Mouse (Mus musculus): ENCODE measurements around the gene Olfr692. TPM values are rescaled to one million over a fixed set of nuclear protein-coding genes. Genes with fewer than 3 reads are reported as not detected.
"Not testable (repeated sequence)": the region's sequence is repeated elsewhere in the genome, so short reads cannot be mapped to it uniquely, and the experiment has no call there.

Olfr692 gene
- total RNA-seq (2017) = not detected in 2 replicates

GRCm38 (mm10) chr7:105367930-105368329 is at the start of gene Olfr692:
Gene Olfr692, plus strand, starts transcription at chr7:105368230.
- ATAC-seq (ENCODE audit: extremely low read depth, insufficient number of reproducible peaks, low FRiP score, poor library complexity, severe bottlenecking) = no peak

DNA sequence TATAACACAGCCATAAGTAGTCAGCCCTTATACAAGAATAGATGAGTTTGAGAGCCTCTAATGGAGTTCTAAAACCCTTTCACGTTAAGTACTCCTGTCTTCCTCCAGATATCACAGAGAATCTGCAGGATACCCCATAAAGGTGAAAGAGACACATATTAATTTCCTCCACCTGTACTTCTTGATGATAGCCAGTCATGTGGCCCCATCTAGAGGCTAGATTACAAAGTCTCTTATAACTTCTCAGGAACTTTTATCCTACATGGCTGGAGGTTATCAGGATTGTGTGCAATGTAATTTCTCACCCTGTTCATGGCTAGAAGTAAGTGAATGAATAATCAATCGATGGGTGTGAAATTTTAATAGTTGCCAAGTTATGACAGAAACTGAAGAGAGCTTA is 42.7 kb upstream of the Olfr692 start:
- no peak for ATAC-seq (ENCODE audit: extremely low read depth, insufficient number of reproducible peaks, low FRiP score, poor library complexity, severe bottlenecking)

DNA sequence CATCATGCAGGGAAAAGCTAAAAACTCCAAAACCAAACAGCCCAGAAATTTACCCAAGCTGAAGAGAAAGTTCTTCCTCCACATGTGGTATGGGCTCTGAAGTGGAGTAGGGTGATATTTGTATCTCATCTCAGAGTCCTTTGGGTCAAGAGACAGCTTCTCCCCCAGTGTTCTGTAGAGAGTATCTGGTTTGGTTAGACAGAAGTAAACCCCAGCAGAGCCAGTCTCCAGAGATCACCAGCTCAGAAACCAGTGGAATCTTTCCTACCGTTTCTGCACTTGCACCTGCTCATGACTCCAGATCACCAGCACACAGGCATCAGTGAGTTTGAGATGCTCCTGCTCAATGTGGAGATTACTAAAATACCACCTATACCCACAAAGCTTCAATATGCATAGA is 34.0 kb upstream of the Olfr692 start, which contains the start of gene Olfr690:
TSS of gene Olfr690 (minus strand) at position 101 of the 400 bp plus-strand sequence.
- no peak for ATAC-seq (ENCODE audit: extremely low read depth, insufficient number of reproducible peaks, low FRiP score, poor library complexity, severe bottlenecking)

DNA sequence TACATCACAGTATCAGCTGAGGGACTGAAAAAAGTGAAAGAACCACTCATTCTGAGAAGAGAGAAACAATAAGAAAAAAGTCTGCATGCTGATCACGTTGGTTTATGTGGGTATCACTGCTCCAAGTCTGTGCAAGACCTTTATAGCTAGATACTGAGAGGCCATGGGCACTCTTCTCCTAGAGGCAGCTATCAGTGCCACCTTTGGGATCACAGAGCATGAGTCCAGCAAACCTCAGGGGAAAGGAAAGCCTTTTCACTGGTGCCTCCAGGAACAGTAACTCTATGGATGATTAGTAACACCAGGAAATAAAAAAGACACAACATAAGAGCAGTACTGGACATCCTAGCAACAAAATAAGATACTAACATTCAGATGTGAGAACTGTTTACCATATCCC is 25.9 kb upstream of the Olfr692 start, which contains the start of gene Olfr691:
TSS of gene Olfr691 (minus strand) at position 101 of the 400 bp plus-strand sequence.
- no peak for ATAC-seq (ENCODE audit: extremely low read depth, insufficient number of reproducible peaks, low FRiP score, poor library complexity, severe bottlenecking)

DNA sequence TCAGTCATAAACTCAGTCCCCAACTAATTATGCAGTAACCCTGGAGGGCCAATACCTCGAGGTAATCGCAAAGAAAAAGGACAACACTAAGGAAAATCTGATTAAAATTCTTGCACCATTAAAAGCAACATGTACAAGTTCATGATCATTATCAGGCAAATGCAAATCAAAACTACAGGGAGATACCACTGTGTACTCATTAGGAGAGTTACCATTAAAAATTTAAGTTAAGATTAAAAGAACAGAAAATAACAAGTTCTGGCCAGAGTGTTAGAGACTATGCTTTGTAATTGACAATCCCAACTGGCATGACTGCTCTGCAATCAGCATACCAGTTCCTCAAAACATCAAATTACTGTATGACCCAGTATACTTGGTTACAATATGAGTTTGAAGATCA is 25.3 kb upstream of the Olfr692 start:
- no peak for ATAC-seq (ENCODE audit: extremely low read depth, insufficient number of reproducible peaks, low FRiP score, poor library complexity, severe bottlenecking)

DNA sequence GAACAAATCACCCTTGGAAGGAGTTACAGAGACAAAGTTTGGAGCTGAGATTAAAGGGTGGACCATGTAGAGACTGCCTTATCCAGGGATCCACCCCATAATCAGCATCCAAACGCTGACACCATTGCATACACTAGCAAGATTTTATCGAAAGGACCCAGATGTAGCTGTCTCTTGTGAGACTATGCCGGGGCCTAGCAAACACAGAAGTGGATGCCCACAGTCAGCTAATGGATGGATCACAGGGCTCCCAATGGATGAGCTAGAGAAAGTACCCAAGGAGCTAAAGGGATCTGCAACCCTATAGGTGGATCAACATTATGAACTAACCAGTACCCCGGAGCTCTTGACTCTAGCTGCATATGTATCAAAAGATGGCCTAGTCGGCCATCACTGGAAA is 12.0 kb upstream of the Olfr692 start:
- ATAC-seq (ENCODE audit: extremely low read depth, insufficient number of reproducible peaks, low FRiP score, poor library complexity, severe bottlenecking) = not testable (repeated sequence)

DNA sequence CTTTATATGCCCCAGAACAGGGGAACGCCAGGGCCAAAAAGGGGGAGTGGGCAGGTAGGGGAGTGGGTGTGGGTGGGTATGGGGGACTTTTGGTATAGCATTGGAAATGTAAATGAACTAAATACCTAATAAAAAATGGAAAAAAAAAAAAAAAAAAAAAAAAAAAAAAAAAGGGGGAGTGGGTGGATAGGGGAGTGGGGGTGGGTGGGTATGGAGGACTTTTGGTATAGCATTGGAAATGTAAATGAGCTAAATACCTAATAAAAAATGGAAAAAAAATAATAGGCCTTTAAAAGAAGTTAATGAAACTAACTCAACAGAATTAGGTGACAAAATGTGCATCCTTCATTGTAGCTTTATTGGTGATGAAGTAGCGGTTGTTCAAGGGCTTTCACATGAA is 11.5 kb upstream of the Olfr692 start:
- ATAC-seq (ENCODE audit: extremely low read depth, insufficient number of reproducible peaks, low FRiP score, poor library complexity, severe bottlenecking) = not testable (repeated sequence)

GRCm38 (mm10) chr7:105361713-105362112 is 6.3 kb upstream of the Olfr692 start:
- no peak for ATAC-seq (ENCODE audit: extremely low read depth, insufficient number of reproducible peaks, low FRiP score, poor library complexity, severe bottlenecking)

DNA sequence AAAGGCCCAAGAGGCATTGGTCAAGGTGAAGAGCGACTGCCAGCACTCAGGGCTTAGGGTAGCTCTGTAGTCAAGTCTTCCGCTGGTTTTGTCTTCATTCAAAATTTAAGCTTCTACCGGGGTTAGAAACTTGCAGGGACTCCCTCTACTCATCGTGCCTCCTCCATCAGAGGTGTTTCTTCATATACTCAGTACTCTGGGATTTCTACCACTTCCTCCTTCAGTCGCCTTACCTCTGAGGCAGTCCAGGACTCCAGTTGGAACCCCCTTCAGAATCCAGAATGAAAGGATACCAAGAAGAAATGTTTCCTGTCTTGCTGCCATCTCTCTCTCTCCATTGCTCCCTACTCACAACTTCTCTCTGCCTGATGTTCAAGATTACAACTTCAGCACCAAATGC is 762 bp upstream of the Olfr692 start:
- no peak for ATAC-seq (ENCODE audit: extremely low read depth, insufficient number of reproducible peaks, low FRiP score, poor library complexity, severe bottlenecking)

GRCm38 (mm10) chr7:105368521-105368920 is 491 bp downstream of the Olfr692 start:
- ATAC-seq (ENCODE audit: extremely low read depth, insufficient number of reproducible peaks, low FRiP score, poor library complexity, severe bottlenecking) = no peak

GRCm38 (mm10) chr7:105372912-105373311 is 4.9 kb downstream of the Olfr692 start:
- peak; percentile 77 for ATAC-seq (ENCODE audit: extremely low read depth, insufficient number of reproducible peaks, low FRiP score, poor library complexity, severe bottlenecking)

DNA sequence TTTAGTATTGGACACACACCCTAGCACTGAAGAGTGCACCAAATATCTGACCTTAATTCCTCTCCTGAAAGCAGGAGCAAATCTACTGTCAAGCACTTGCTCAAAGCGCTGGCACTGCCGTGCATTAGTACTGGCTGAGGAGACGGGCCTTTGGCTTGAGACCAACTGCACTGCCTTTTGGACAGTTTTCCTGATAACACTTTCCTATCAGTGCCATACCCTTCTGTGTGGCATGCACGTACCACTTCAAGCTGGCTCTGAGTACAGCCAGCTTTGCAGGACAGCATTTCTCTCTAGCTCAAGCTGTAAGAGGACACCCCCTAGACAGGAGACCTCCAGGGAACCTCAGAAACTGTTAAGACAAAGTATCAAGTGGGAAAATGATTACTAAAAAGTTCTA is 5.5 kb downstream of the Olfr692 start:
- no peak for ATAC-seq (ENCODE audit: extremely low read depth, insufficient number of reproducible peaks, low FRiP score, poor library complexity, severe bottlenecking)

- no peak for ATAC-seq (ENCODE audit: extremely low read depth, insufficient number of reproducible peaks, low FRiP score, poor library complexity, severe bottlenecking)
These were observed 5.9 kb downstream of the Olfr692 start for GRCm38 (mm10) chr7:105373976-105374375.

- ATAC-seq (ENCODE audit: extremely low read depth, insufficient number of reproducible peaks, low FRiP score, poor library complexity, severe bottlenecking) = no peak
These were observed 6.8 kb downstream of the Olfr692 start, which contains the start of gene Gm5901 for GRCm38 (mm10) chr7:105374866-105375265. Gene Gm5901, plus strand, starts transcription at chr7:105375038.

- no peak for ATAC-seq (ENCODE audit: extremely low read depth, insufficient number of reproducible peaks, low FRiP score, poor library complexity, severe bottlenecking)
These were observed 12.3 kb downstream of the Olfr692 start for GRCm38 (mm10) chr7:105380329-105380728.

DNA sequence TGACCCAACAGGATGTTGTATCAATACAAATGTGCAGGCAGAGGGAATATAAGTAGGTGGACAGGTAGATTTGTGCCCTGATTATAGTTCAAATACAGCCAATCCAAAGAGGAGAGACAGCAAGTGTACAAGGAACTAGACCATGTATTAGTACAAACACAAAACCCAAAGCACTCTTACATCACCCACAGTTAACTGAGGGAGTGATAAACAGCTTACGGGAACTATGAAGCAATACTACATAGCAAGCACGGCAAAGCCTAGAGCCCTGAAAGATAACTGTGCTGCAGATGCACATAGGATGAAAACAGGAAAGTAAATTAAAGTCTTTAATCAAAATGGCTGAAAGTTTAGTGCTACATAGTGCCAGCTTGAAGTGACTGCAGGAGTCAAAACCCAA is 19.7 kb downstream of the Olfr692 start:
- peak; percentile 41; the same call in 1 of the 2 replicates for ATAC-seq (ENCODE audit: extremely low read depth, insufficient number of reproducible peaks, low FRiP score, poor library complexity, severe bottlenecking)

DNA sequence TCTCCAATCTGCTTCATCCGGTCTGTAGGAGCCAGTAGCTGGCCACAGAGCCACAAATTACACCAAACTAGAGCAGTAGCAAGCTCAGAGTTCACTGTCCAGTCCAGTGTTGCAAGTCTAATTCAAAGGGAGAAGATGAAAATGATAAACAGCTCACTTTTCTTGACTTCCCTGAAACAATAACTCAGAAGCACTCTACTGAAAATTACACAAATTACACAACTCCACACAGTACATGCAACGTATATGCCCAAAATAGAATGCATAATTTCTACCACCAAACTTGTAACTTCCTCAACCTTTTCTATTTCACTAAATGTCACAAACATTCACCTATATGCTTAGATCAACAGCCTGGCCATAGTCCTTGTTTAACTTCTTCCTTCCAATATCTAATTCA is 22.2 kb downstream of the Olfr692 start:
- no peak for ATAC-seq (ENCODE audit: extremely low read depth, insufficient number of reproducible peaks, low FRiP score, poor library complexity, severe bottlenecking)

DNA sequence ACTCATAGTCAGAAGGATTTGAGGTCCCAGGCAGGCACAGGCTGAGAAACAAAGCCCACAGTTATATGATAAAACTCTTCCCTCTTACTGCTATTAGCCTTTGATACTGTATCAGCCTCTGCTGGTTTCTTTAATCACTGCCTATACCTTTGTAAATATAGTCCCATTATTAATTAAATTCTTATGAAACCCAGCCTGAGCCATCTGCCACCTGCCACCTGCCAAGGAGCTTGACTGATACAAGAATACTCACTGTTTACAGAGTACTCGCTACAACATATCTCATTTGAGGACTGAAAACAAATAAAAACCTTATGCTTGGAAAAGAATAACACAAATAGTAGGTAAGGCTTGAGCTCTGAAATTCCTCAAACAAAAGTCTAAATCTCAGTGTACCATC is 26.6 kb downstream of the Olfr692 start:
- ATAC-seq (ENCODE audit: extremely low read depth, insufficient number of reproducible peaks, low FRiP score, poor library complexity, severe bottlenecking) = no peak

- no peak for ATAC-seq (ENCODE audit: extremely low read depth, insufficient number of reproducible peaks, low FRiP score, poor library complexity, severe bottlenecking)
These were observed 27.2 kb downstream of the Olfr692 start for GRCm38 (mm10) chr7:105395131-105395820.

DNA sequence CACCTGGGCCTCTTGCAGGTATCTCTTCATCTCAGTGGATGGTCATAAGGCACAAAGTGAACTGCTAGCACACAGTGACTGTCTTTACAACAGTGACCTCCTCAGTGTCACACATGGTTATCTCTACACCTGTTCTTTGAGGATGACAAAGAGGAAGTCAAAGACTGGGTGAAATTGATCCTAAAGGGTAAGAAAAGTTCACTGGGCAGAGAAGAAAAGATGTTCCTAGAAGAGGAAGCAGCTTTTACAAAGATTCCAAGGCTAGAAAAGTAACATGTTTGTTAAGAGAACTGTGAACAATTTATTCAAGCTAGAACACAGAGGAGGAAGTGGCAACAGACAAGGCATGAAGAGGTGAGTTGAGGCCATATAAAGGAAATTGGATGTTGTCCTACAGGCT is 28.1 kb downstream of the Olfr692 start:
- no peak for ATAC-seq (ENCODE audit: extremely low read depth, insufficient number of reproducible peaks, low FRiP score, poor library complexity, severe bottlenecking)
